Mouse (Mus musculus): Measurements from ENCODE around the gene Top2a.

Top2a gene

DNA sequence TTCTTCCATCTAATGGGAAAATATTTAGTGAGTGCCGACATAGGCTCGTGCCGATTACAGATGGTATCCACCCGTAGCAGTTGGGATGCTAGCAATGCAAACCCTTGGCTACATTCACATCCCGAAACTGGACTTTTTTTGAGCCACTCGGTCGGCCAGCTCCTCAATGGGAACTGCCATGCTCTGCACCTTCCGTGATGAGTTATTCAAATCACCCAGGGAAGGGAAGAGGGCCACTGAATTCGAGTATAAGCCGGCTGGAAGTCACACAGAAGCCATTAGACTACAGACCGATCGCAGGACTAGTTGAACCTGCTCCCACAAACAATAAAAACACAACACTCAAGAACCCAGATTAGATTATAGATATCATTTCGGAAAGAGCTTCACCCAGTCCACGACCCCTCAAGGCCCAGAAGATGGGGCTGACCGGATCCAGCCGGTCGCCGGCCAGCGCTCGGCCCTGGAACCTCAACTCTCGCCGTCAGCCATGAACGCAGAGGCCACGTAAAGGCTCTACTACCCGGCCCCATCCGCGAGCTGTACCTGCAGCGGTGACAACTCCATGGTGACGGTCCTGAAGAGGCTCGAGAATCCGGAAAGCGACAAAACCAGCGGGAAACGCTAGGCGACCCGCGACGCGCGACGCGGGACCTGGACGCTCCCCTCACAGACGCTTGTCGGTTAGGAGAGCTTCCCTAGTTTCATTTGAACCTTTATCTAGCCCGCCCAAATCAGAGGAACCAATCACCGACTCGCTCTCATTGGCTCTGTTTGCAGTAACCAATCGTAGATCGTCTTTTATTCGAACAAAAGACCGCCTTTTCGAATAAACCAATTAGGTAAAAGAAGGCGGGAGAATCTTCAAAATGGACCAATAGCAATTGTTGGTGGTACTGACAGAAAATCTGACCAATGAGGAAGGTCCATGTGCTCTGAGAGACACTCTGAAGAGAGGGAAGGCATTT, at the start of gene Top2a:
Gene Top2a (minus strand): TSS at position 690 of the 968 bp plus-strand sequence.
- DNase-seq (ENCODE audit: low spot score) = peak; percentile 82

DNA sequence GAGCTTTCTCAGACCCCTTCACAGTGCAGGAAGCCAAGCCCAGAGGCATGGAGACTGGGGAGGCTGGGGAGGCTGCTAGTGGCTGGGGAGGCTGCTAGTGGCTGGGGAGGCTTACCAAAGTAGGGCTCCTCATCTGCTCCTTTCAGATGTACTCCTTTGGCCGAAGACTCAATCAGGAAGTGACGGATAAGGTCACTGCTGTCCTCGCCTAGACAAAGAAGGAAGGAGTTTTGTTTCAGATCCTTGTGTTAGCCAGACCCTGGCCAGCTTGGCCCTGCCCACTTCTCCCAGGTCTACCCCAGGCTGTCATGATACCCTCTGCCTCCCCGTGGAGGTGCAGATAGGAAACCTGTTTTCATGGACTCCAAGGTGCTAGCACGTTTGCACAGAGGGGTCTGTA, 49.8 kb upstream of the Top2a start:
- no peak for DNase-seq (ENCODE audit: low spot score)

- no peak for DNase-seq (ENCODE audit: low spot score)
These were observed 47.9 kb upstream of the Top2a start for GRCm38 (mm10) chr11:99071866-99072265.

DNA sequence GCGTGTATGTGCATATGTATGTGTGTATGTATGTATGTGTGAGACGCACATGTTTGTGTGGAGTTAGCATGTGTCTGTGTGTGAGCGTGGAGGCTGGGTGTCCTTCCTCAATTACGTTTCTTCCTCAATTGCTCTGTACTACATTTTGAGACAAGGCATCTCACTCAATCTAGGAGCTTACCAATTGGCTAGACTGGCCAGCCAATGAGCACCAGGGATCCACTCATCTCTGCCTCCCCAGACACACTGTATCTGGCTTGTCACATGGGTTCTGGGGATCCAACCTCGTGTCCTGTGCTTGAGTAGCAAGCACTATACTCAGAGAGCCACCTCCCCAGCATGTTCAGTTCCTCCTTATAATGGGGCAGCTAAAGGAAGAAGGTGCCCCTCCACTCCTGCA, 44.5 kb upstream of the Top2a start:
- DNase-seq (ENCODE audit: low spot score) = no peak

GRCm38 (mm10) chr11:99067591-99067990, 43.6 kb upstream of the Top2a start:
- DNase-seq (ENCODE audit: low spot score) = no peak

DNA sequence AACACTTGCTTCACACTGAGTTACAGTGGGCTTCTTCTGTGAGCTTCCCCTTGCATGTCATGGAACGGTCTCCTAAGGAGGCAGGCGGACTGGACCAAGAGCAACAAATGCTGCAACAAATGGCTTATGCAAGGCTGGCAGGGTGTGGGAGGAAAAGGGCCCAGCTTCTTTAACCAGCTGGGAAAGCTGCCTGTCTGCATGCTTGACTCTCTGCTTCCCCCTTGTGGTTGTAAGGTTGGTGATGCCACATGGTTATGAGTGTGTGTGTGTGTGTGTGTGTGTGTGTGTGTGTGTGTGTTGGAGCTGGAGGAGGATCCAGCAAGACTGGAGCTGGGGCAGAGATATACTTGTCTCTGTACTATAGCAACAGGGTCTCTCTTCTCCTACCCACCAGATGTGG, 42.0 kb upstream of the Top2a start:
- DNase-seq (ENCODE audit: low spot score) = peak; percentile 71

DNA sequence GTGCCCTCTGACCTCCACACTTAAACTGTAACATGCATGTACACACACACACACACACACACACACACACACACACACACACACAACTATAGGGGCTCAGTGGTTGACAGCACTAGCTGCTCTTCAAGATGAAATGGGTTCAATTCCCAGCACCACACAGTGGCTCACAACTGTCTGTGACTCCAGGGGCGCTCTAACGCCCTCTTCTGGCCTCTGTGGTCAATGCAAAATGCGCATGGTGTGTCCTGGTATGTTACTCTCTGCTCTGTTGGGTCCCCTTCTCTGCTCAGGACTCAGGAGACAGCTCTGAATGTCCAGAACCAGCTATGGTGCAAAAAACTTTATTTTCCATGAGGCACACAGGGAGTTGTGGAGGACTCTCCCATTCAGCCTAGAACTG, 41.4 kb upstream of the Top2a start:
- DNase-seq (ENCODE audit: low spot score) = no peak

- DNase-seq (ENCODE audit: low spot score) = no peak
These were observed 39.6 kb upstream of the Top2a start for GRCm38 (mm10) chr11:99063406-99064131.

DNA sequence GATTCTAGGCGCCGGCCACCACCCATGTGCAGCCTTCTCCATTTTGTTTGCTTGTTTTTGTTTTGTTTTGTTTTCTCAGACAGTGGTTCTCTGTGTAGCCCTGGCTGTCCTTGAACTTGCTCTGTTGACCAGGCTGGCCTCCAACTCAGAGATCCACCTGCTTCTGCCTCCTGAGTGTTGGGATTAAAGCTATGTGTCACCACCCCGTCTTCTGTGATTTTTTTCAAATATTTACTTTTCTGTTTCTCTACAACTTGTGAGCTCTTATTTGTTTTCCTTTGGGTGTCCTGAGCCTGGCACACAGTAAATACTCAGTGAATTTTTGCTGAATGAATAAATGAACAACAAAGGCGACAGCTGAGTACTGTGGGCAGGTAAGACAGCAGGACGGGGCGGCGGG, 38.7 kb upstream of the Top2a start:
- no peak for DNase-seq (ENCODE audit: low spot score)

DNA sequence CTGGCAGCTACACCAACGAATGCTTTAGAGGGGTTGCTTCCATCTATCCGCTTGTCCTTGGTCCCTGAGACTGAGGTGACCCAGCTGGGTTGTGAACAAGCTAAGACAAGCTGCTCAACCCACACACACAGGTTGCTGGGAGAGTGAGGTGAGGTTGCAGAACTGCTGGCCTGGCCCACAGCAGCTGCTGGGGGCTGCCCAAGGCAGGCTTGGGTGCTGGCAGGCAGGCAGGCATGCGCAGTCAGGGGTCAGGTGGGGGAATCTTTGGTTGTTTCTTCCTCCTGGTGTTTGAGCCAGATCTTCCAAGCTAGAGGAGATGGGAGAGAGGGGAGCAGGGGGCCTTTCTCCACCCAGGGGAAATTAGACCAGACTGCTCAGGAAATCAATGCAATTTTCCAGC, 36.4 kb upstream of the Top2a start:
- no peak for DNase-seq (ENCODE audit: low spot score)

GRCm38 (mm10) chr11:99055571-99056452, 31.8 kb upstream of the Top2a start:
- DNase-seq (ENCODE audit: low spot score) = no peak

- DNase-seq (ENCODE audit: low spot score) = no peak
These were observed 31.2 kb upstream of the Top2a start for GRCm38 (mm10) chr11:99055143-99055542.

GRCm38 (mm10) chr11:99047643-99048042, 23.7 kb upstream of the Top2a start:
- no peak for DNase-seq (ENCODE audit: low spot score)

- DNase-seq (ENCODE audit: low spot score) = peak; percentile 59
These were observed 23.1 kb upstream of the Top2a start for GRCm38 (mm10) chr11:99047120-99047519.

DNA sequence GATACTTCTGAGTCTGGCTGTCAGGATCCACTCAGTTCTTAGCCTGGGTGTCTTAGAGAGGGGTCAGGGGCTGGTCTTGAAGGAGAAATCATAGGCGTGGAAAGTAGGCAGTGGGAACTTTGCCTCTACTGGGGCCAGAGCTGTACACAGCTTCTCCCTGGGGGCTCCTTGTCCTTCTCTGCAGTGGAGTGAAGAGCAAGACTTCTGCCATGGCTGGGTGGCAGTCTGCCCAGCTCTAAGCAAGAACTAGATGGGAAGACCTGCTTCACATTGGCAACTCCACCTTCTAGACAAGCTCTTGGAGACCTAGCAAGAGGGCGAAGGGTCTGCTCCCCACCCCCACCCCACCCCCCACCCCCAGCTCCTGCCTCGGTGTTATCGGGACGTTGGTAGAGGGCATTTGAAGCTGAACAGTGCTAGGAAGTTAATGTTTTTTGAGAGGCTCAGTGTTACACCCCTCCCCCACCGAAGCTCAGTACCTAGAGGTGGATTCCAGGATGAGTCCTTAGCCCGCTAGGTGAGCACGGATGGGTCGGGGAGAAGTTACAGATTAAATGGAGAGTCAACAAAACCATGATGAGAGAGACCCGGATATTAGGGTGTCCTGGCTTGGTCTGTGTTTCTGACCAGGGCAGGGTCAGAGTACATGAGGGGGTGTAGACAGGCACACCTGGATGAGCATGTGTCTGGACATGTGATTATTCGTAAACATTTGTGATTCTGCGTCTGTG, 21.3 kb upstream of the Top2a start:
- DNase-seq (ENCODE audit: low spot score) = no peak

GRCm38 (mm10) chr11:99044306-99044705, 20.3 kb upstream of the Top2a start:
- no peak for DNase-seq (ENCODE audit: low spot score)

DNA sequence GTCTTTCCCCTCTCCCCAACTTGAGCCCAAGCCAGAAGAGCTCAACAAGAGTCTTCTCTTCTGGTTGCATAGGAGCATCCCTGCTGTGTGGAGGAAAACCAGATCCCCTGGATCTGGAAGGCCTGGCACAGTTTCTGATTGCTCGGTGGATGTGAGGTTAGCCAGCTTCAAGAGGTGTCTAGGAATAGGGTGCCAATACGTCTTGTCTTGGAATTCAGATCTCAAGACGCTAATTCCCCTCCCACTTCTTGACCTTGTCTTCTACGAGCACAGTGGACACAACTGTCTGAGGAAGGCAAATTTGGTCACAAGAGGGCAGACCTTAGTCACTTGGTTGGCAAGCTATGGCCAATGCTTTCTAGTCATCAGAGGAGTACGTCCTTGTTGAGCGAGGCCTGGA, 19.6 kb upstream of the Top2a start:
- DNase-seq (ENCODE audit: low spot score) = no peak

DNA sequence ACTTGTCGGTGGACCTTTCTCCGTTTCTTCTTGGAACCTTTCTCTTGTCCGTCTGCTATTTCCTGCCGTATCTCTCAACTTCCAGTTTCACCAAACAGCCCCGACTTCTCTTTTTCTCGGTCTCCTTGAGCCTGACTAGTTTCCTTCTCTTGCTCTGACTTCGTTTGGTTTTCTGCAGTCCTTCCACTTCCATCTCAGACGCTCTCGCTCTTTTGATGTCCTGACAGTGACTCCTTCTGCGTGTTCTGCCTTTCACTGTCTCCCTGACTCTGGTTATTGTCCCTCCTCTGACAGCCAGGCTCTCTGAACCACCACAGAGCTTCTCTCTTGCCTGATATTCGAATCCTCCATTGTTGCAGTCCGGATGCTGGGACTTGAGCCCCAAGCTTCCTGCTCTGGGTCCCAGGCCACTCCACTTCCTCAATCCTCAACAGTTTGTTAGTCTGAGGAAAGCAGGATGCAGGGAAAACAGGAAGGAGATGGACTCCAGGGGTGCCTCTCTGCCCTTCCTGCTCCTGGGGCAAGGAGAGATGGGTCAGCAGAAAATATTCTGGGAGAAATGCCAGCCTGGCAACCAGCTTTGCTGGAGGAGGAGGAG, 18.9 kb upstream of the Top2a start:
- DNase-seq (ENCODE audit: low spot score) = peak; percentile 40

DNA sequence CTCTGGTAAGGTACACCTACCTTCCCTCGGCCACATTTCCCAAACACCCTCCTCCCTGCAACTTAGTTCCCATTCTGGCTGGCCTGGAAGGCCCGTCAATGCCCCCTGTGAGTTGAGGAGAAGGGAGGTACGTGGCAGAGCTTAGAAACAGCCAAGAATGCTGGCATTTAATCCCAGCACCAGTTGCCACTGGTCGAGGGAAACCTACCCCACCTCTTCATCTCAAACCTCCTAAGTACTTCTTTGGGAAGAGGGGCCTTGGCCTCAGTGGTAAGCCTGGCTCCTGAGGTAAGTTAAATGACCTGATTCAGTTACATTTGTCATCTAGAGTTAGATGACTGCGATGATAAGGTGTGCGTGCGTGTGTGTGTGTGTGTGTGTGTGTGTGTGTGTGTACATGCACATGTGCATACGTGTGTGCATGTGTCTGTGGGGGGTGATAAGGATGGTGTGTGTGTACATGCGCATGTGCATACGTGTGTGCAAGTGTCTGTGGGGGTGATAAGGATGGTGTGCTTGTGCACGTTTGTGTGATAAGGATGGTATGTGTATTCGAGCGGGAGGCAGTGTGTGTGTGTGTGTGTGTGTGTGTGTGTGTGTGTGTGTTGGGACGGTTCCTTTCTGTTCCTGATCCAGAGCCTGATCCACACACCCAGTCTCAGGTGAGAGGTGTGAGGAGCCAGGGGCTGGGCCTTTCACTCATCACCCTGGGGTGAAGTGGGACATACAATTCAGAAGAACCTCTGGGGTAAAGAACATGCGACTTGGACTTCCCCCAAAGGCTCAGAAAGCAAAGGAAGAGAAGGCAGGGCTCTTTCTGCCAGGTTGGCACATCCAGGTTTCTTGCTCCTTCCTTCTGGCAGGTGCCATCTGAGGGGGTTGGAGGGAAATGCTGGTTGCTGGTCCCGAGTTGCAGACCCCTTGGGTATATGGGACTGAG, 18.1 kb upstream of the Top2a start:
- no peak for DNase-seq (ENCODE audit: low spot score)
